ENCODE assay signal across 21 mouse cellular contexts in the genomic region with DNA sequence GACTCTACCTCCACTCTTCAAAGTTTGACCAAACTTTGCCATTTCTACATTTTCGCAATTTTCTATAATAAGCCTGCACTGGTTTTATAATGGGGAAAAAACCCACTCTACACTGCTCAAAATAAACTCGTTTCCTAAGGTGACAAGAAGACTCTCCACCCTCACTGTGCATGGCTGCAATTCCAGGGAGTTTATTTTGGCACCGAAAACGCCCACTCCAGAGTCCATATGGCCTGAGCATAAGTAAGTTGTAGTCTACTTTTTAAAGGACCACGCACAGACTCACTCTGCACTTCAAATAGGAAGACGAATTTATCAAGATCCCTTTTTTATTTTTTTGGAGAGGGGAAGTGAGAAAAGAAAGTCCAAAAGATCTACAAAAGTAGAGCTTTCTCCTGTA.
DNase-seq lines count a peak whose midpoint lies in the region; ATAC-seq and TF ChIP-seq lines count a peak whose summit lies in the region.
"Had no signal": no experiment of that assay in that cellular context is flagged by ENCODE, and none has a peak within 500 bp of the region (broad histone marks: within the 10 kb centered on the region; RNA-seq: fewer than 3 reads in every experiment).

No protein-coding gene starts in this region.

- TF ChIP-seq EP300 in heart, adult 2 months (IDR thresholded peaks at IDR 0.05; ENCODE audit: insufficient read depth, low read depth, low read length): no peak

- intact Hi-C loops in left cerebral cortex, postnatal 10 days (cut with DNase I): loop anchor here (10.0 kb wide), 1 partner anchor 144 kb away; no protein-coding TSS in a partner anchor
- intact Hi-C loops in heart, adult 2 months (cut with DNase I): no loop called here

- H3K4me1 ChIP-seq in heart, adult 2 months (ENCODE audit: control insufficient read depth, insufficient read depth, low read length): no peaks in the 10 kb centered on the region
- no peaks in the 10 kb centered on the region for H3K4me1 ChIP-seq in kidney, embryonic 16.5 days (ENCODE audit: insufficient read depth, low read length)
- H3K4me1 ChIP-seq: embryonic facial prominence, embryonic 13.5 days; heart, embryonic 10.5 days; limb, embryonic 10.5 days; midbrain, embryonic 13.5 days had no signal

- H3K27me3 ChIP-seq in heart, adult 2 months (ENCODE audit: control insufficient read depth, insufficient read depth, low read length): no peaks in the 10 kb centered on the region
- H3K27me3 ChIP-seq in kidney, embryonic 16.5 days (ENCODE audit: insufficient read depth, low read length): no peaks in the 10 kb centered on the region
- H3K27me3 ChIP-seq: embryonic facial prominence, embryonic 13.5 days; midbrain, embryonic 13.5 days; neural tube, embryonic 12.5 days had no signal

- H3K79me2 ChIP-seq in heart, adult 2 months (replicated peaks; ENCODE audit: control insufficient read depth, insufficient read depth, low read length): no peaks in the 10 kb centered on the region

- no peaks in the 10 kb centered on the region for H3K9me3 ChIP-seq in kidney, embryonic 16.5 days (ENCODE audit: low read length)
- H3K9me3 ChIP-seq: embryonic facial prominence, embryonic 13.5 days; heart, embryonic 10.5 days; limb, embryonic 10.5 days; midbrain, embryonic 13.5 days; neural tube, embryonic 12.5 days had no signal

- no peak overlapping the region for H3K27ac ChIP-seq in heart, adult 2 months
- H3K27ac ChIP-seq in kidney, embryonic 16.5 days (ENCODE audit: low read length): no peak overlapping the region
- H3K27ac ChIP-seq: embryonic facial prominence, embryonic 13.5 days; heart, embryonic 10.5 days; limb, embryonic 10.5 days; midbrain, embryonic 13.5 days; neural tube, embryonic 12.5 days had no signal

- no peak for TF ChIP-seq CTCF in heart, adult 2 months (IDR thresholded peaks at IDR 0.05)

- no peak for TF ChIP-seq POLR2A in heart, adult 2 months (IDR thresholded peaks at IDR 0.05; ENCODE audit: insufficient read depth, low read depth, low read length)

- 56% methylated on average over 6 of the region's 6 CpGs for WGBS in heart, adult 2 months
- WGBS in kidney, embryonic 16.5 days: 64% methylated on average over 6 of the region's 6 CpGs

- H3K36me3 ChIP-seq in heart, adult 2 months (ENCODE audit: control insufficient read depth, insufficient read depth, low read length): no peaks in the 10 kb centered on the region
- no peaks in the 10 kb centered on the region for H3K36me3 ChIP-seq in kidney, embryonic 16.5 days (ENCODE audit: insufficient read depth, low read length)
- H3K36me3 ChIP-seq: embryonic facial prominence, embryonic 13.5 days; heart, embryonic 10.5 days; limb, embryonic 10.5 days; midbrain, embryonic 13.5 days; neural tube, embryonic 12.5 days had no signal

- no peak overlapping the region for H3K4me2 ChIP-seq in kidney, embryonic 16.5 days (replicated peaks; ENCODE audit: low read depth, low read length)
- H3K4me2 ChIP-seq: embryonic facial prominence, embryonic 13.5 days; midbrain, embryonic 13.5 days; neural tube, embryonic 12.5 days had no signal

- no peak for ATAC-seq in kidney, embryonic 16.5 days (ENCODE audit: low FRiP score, low TSS enrichment)
- ATAC-seq: midbrain, embryonic 13.5 days had no signal

- H3K9ac ChIP-seq in heart, adult 2 months (ENCODE audit: low read depth, low read length): no peak overlapping the region
- no peak overlapping the region for H3K9ac ChIP-seq in kidney, embryonic 16.5 days (replicated peaks; ENCODE audit: low read length)
- H3K9ac ChIP-seq: embryonic facial prominence, embryonic 13.5 days; midbrain, embryonic 13.5 days; neural tube, embryonic 12.5 days had no signal

- H3K4me3 ChIP-seq in heart, adult 2 months: no peak overlapping the region
- H3K4me3 ChIP-seq in kidney, embryonic 16.5 days (ENCODE audit: low read length): no peak overlapping the region
- H3K4me3 ChIP-seq: embryonic facial prominence, embryonic 13.5 days; heart, embryonic 10.5 days; limb, embryonic 10.5 days; midbrain, embryonic 13.5 days; neural tube, embryonic 12.5 days had no signal

- DNase-seq in layer of hippocampus, adult 9-11 months: peak; percentile 67
- no peak for DNase-seq in layer of hippocampus, postnatal 36 days
- peak; percentile 89 to 90 for DNase-seq in frontal cortex, adult 2 months (ENCODE audit: extremely low spot score in 1 of 2, low spot score in 1 of 2)
- DNase-seq in left cerebral cortex, postnatal 10 days (ENCODE audit: extremely low spot score in 1 of 2, low spot score in 2 of 2): peak; percentile 42 to 82
- DNase-seq in right cerebral cortex, postnatal 25 days: peak; percentile 83
- DNase-seq in heart, adult 2 months: no peak
- no peak for DNase-seq in thymus, postnatal 0 days (ENCODE audit: low spot score)
- DNase-seq: B cell, adult 2 months; cerebellum, adult 9-11 months; gastrocnemius, postnatal 25 days; kidney, adult 18-20 months; kidney, postnatal 14 days; lung, adult 18-20 months; lung, postnatal 14 days; thymus, postnatal 14 days had no signal

Comparison
In these comparisons a context has a peak if more than half of its experiments do, and no peak if none do; other contexts are left out.
1. DNase-seq: peak in layer of hippocampus, adult 9-11 months (single experiment), frontal cortex, adult 2 months (2 of 2), left cerebral cortex, postnatal 10 days (2 of 2) and right cerebral cortex, postnatal 25 days (single experiment); none in layer of hippocampus, postnatal 36 days (0 of 2), heart, adult 2 months (0 of 2) and thymus, postnatal 0 days (single experiment).